Mouse (Mus musculus): ENCODE data around the gene Taf1d. TPM values are rescaled to one million over a fixed set of nuclear protein-coding genes. Genes with fewer than 3 reads are reported as not detected.

Gene Taf1d
- polyA plus RNA-seq, 1 experiment from 2014 or later = 100 TPM

- no peak overlapping the region for H3K4me3 ChIP-seq
- no peaks in the 10 kb centered on the region for H3K9me3 ChIP-seq
- 73% methylated on average over 2 of the region's 2 CpGs for WGBS
- no peak overlapping the region for H3K27ac ChIP-seq
- DNase-seq (ENCODE audit: extremely low spot score, low spot score) = no peak
- H3K27me3 ChIP-seq (ENCODE audit: poor library complexity, severe bottlenecking) = no peaks in the 10 kb centered on the region
- no peaks in the 10 kb centered on the region for H3K36me3 ChIP-seq (replicated peaks)
- H3K4me1 ChIP-seq = no peaks in the 10 kb centered on the region
Measured at GRCm38 (mm10) chr9:15366260-15366659, 60.2 kb downstream of the Taf1d start.

Small RNA genes lying within 50 kb of the gene (microRNA-seq; reads per million reads assigned to microRNA genes)
- gene Gm49349 (not detected), gene mmu-mir-7650 (2.7 reads per million)

Other genes with a start within 250 kb of the Taf1d start
- gene Hephl1, start 194.1 kb upstream of the Taf1d start, polyA plus RNA-seq (2016; fragmentation: Nextera tagmentation; extraction: Ambion mirVana) = not detected in 2 replicates
- gene Vstm5, start 67.2 kb upstream of the Taf1d start, polyA plus RNA-seq (2016; fragmentation: Nextera tagmentation; extraction: Ambion mirVana) = 0.34 and 0.68 TPM in 2 replicates
- 38.1 and 39.5 TPM in 2 replicates for gene Med17, start 26.3 kb upstream of the Taf1d start, polyA plus RNA-seq (2016; fragmentation: Nextera tagmentation; extraction: Ambion mirVana)
- gene 4931406C07Rik, start 234 bp downstream of the Taf1d start, polyA plus RNA-seq (2016; fragmentation: Nextera tagmentation; extraction: Ambion mirVana) = 4.4 and 5.2 TPM in 2 replicates
- 23.0 and 25.6 TPM in 2 replicates for gene Cep295, start 51.6 kb downstream of the Taf1d start, polyA plus RNA-seq (2016; fragmentation: Nextera tagmentation; extraction: Ambion mirVana)
- gene Smco4, start 187.2 kb downstream of the Taf1d start, polyA plus RNA-seq (2016; fragmentation: Nextera tagmentation; extraction: Ambion mirVana) = 2.6 and 3.7 TPM in 2 replicates